Mouse (Mus musculus) MEL (cell line): Measurements from ENCODE around the gene Il12rb1. TPM values are rescaled to one million over a fixed set of nuclear protein-coding genes. Genes with fewer than 3 reads are reported as not detected.

Experiments used
- DNase-seq: peaks from one replicate; pipeline ENCODE4 v3.0.0; 2011; ENCODE audit warnings: low read depth, low spot score
- H3K27ac ChIP-seq: 2 replicates; pipeline ENCODE4 v1.5.1; 2012; ENCODE audit warnings: low read depth, mild to moderate bottlenecking, control low read depth, low read length, moderate library complexity; ENCODE audit not compliant: control insufficient read depth
- H3K27me3 ChIP-seq, 2 experiments: fragments of 150-350 bp in 1 of 2; sonication (generic) in 1 of 2; 2 replicates each; pipeline ENCODE4 v1.6.1; 2012; ENCODE audit warnings: low read length in 2 of 2, mild to moderate bottlenecking in 2 of 2, improper control_type of control experiment in 1 of 2, moderate library complexity in 1 of 2; ENCODE audit not compliant: insufficient read depth in 2 of 2, control insufficient read depth in 1 of 2
- H3K36me3 ChIP-seq, 2 experiments: 2 replicates each; pipeline ENCODE4 v1.6.1; 2012 to 2014; ENCODE audit warnings: low read length in 2 of 2, improper control_type of control experiment in 1 of 2, inconsistent platforms in 1 of 2, mild to moderate bottlenecking in 1 of 2; ENCODE audit not compliant: insufficient read depth in 2 of 2, control insufficient read depth in 1 of 2
- H3K4me1 ChIP-seq, 2 experiments: fragments of 150-350 bp in 1 of 2; sonication (generic) in 1 of 2; 2 replicates each; pipeline ENCODE4 v1.6.1; 2012; ENCODE audit warnings: low read length in 2 of 2, improper control_type of control experiment in 1 of 2, mild to moderate bottlenecking in 1 of 2; ENCODE audit not compliant: insufficient read depth in 2 of 2, control insufficient read depth in 1 of 2
- H3K4me3 ChIP-seq, 2 experiments: fragments of 150-350 bp in 1 of 2; sonication (generic) in 1 of 2; 2 replicates each; pipeline ENCODE4 v1.5.1; 2012; ENCODE audit warnings: low read depth in 2 of 2, low read length in 2 of 2, mild to moderate bottlenecking in 2 of 2, moderate library complexity in 2 of 2, control low read depth in 1 of 2, improper control_type of control experiment in 1 of 2; ENCODE audit not compliant: control insufficient read depth in 1 of 2, insufficient read depth in 1 of 2
- H3K79me2 ChIP-seq: 2 replicates; pipeline ENCODE4 v1.6.1; 2012; ENCODE audit warnings: mild to moderate bottlenecking, low read length, moderate library complexity; ENCODE audit not compliant: control insufficient read depth, poor library complexity, insufficient read depth
- H3K9ac ChIP-seq: 2 replicates; pipeline ENCODE4 v1.6.1; 2012; ENCODE audit warnings: low read depth, mild to moderate bottlenecking, control low read depth, low read length, moderate library complexity; ENCODE audit not compliant: control insufficient read depth, poor library complexity, severe bottlenecking
- H3K9me3 ChIP-seq: fragments of 150-350 bp; sonication (generic); replicated peaks from 2 replicates; pipeline ENCODE4 v1.6.1; 2012; ENCODE audit warnings: mild to moderate bottlenecking, low read length, improper control_type of control experiment, moderate library complexity; ENCODE audit not compliant: insufficient read depth
- CHD2 ChIP-seq: IDR thresholded peaks from 2 replicates; pipeline ENCODE4 v1.6.1; 2011; ENCODE audit warnings: low read length, improper control_type of control experiment
- CTCF ChIP-seq, 3 experiments: IDR thresholded peaks in 2 of 3; conservative IDR thresholded peaks in 1 of 3; 2 replicates each; pipeline ENCODE4 v1.5.1; 2011 to 2012; ENCODE audit warnings: low read length in 3 of 3, low read depth in 2 of 3, mild to moderate bottlenecking in 2 of 3, improper control_type of control experiment in 1 of 3, inconsistent platforms in 1 of 3, mixed read lengths in 1 of 3, moderate library complexity in 1 of 3; ENCODE audit not compliant: control insufficient read depth in 1 of 3, insufficient read depth in 1 of 3, poor library complexity in 1 of 3, severe bottlenecking in 1 of 3
- ELF1 ChIP-seq: IDR thresholded peaks from 2 replicates; pipeline ENCODE4 v1.6.1; 2014; ENCODE audit warnings: low read depth, mild to moderate bottlenecking, inconsistent platforms, low read length, improper control_type of control experiment, moderate library complexity
- GABPA ChIP-seq: IDR thresholded peaks from 2 replicates; pipeline ENCODE4 v1.6.1; 2012; ENCODE audit warnings: low read depth, mild to moderate bottlenecking, inconsistent platforms, low read length, improper control_type of control experiment, moderate library complexity
- GATA1 ChIP-seq: IDR thresholded peaks from 2 replicates; pipeline ENCODE4 v1.6.1; 2011; ENCODE audit warnings: low read depth, low read length, improper control_type of control experiment
- HCFC1 ChIP-seq: IDR thresholded peaks from 2 replicates; pipeline ENCODE4 v1.6.1; 2012; ENCODE audit warnings: low read depth, mild to moderate bottlenecking, inconsistent platforms, low read length, improper control_type of control experiment, moderate library complexity
- JUND ChIP-seq: IDR thresholded peaks from 2 replicates; pipeline ENCODE4 v1.6.1; 2011; ENCODE audit warnings: low read depth, mild to moderate bottlenecking, improper control_type of control experiment, low read length
- KAT2A ChIP-seq: conservative IDR thresholded peaks from 2 replicates; pipeline ENCODE4 v1.6.1; 2012; ENCODE audit warnings: low read depth, low read length, improper control_type of control experiment, inconsistent platforms
- MAFK ChIP-seq: IDR thresholded peaks from 2 replicates; pipeline ENCODE4 v1.6.1; 2011; ENCODE audit warnings: low read depth, mild to moderate bottlenecking, low read length, improper control_type of control experiment, borderline replicate concordance
- MAX ChIP-seq: IDR thresholded peaks from 2 replicates; pipeline ENCODE4 v1.6.1; 2011; ENCODE audit warnings: low read length, improper control_type of control experiment
- MEF2A ChIP-seq: IDR thresholded peaks from 2 replicates; pipeline ENCODE4 v1.6.1; 2014; ENCODE audit warnings: low read depth, mild to moderate bottlenecking, inconsistent platforms, low read length, improper control_type of control experiment; ENCODE audit not compliant: poor library complexity, insufficient replicate concordance, severe bottlenecking; ENCODE audit errors: extremely low read depth
- MYB ChIP-seq: IDR thresholded peaks from 2 replicates; pipeline ENCODE4 v1.6.1; 2011; ENCODE audit warnings: mild to moderate bottlenecking, low read depth, low read length, improper control_type of control experiment
- MYC ChIP-seq: IDR thresholded peaks from 2 replicates; pipeline ENCODE4 v1.6.1; 2011; ENCODE audit warnings: low read depth, mild to moderate bottlenecking, low read length, improper control_type of control experiment, moderate library complexity
- NRF1 ChIP-seq: IDR thresholded peaks from 2 replicates; pipeline ENCODE4 v1.6.1; 2014; ENCODE audit warnings: low read depth, mild to moderate bottlenecking, inconsistent platforms, low read length, improper control_type of control experiment, moderate library complexity; ENCODE audit not compliant: poor library complexity, insufficient read depth, severe bottlenecking
- POLR2A ChIP-seq, 2 experiments: IDR thresholded peaks; 2 replicates each; pipeline ENCODE4 v1.6.1; 2011 to 2012; ENCODE audit warnings: low read length in 2 of 2, mild to moderate bottlenecking in 2 of 2, control low read depth in 1 of 2, improper control_type of control experiment in 1 of 2, low read depth in 1 of 2, moderate library complexity in 1 of 2; ENCODE audit not compliant: control insufficient read depth in 1 of 2, insufficient read depth in 1 of 2, poor library complexity in 1 of 2
- RAD21 ChIP-seq: IDR thresholded peaks from 2 replicates; pipeline ENCODE4 v1.6.1; 2011; ENCODE audit warnings: mild to moderate bottlenecking, low read depth, low read length, improper control_type of control experiment
- RCOR1 ChIP-seq: IDR thresholded peaks from 2 replicates; pipeline ENCODE4 v1.6.1; 2012; ENCODE audit warnings: low read depth, mild to moderate bottlenecking, inconsistent platforms, low read length, improper control_type of control experiment
- SIN3A ChIP-seq: IDR thresholded peaks from 2 replicates; pipeline ENCODE4 v1.6.1; 2012; ENCODE audit warnings: low read length, improper control_type of control experiment, inconsistent platforms
- SMC3 ChIP-seq: IDR thresholded peaks from 2 replicates; pipeline ENCODE4 v1.6.1; 2011; ENCODE audit warnings: low read depth, low read length, improper control_type of control experiment
- TAL1 ChIP-seq: IDR thresholded peaks from 2 replicates; pipeline ENCODE4 v1.6.1; 2012; ENCODE audit warnings: mild to moderate bottlenecking, inconsistent platforms, low read length, moderate library complexity, mixed read lengths
- UBTF ChIP-seq: IDR thresholded peaks from 2 replicates; pipeline ENCODE4 v1.6.1; 2012; ENCODE audit warnings: low read depth, mild to moderate bottlenecking, inconsistent platforms, low read length, improper control_type of control experiment, moderate library complexity, borderline replicate concordance; ENCODE audit not compliant: insufficient read depth
- USF1 ChIP-seq: IDR thresholded peaks from 2 replicates; pipeline ENCODE4 v1.6.1; 2014; ENCODE audit warnings: low read depth, mild to moderate bottlenecking, inconsistent platforms, low read length, improper control_type of control experiment, moderate library complexity
- ZKSCAN1 ChIP-seq: IDR thresholded peaks from 2 replicates; pipeline ENCODE4 v1.6.1; 2012; ENCODE audit warnings: low read depth, mild to moderate bottlenecking, inconsistent platforms, low read length, improper control_type of control experiment, moderate library complexity
- polyA plus RNA-seq, 2 experiments: library from polyadenylated mRNA; stranded (reverse) in 1 of 2; unstranded in 1 of 2; fragments of >175 nt in 1 of 2; fragments of >200 nt in 1 of 2; gene quantifications; 2 replicates each; pipeline versions ENCODE4 v1.2.1 to v1.2.4; 2012; ENCODE audit warnings: low replicate concordance in 2 of 2, low read depth in 1 of 2; ENCODE audit not compliant: insufficient read length in 2 of 2, insufficient read depth in 1 of 2, missing spikeins in 1 of 2
- total RNA-seq: library from RNA; depleted of rRNA; stranded (reverse); fragments of 300-350 nt; gene quantifications from 2 replicates; pipeline ENCODE4 v1.2.3, GENCODE M21; 2012

Gene Il12rb1
- total and polyA plus RNA-seq, 3 experiments, result 1.2 to 2.2 TPM; not detected in 1

GRCm38 (mm10) chr8:70833018-70833482 is 24.8 kb downstream of the Il12rb1 start:
- TF ChIP-seq MYB, result no peak
- TF ChIP-seq MYC, result no peak
- no peak for TF ChIP-seq USF1
- TF ChIP-seq GABPA, result no peak
- TF ChIP-seq MEF2A, result no peak
- TF ChIP-seq JUND, result no peak
- TF ChIP-seq MAX, result no peak
- no peak for TF ChIP-seq SMC3
- TF ChIP-seq RCOR1, result no peak
- TF ChIP-seq CTCF (IDR thresholded peaks at IDR 0.05 in 2 of 3, conservative IDR thresholded peaks at IDR 0.05 in 1 of 3; ENCODE audit: control insufficient read depth in 1 of 3, insufficient read depth in 1 of 3, low read depth in 2 of 3, low read length in 3 of 3, poor library complexity in 1 of 3, severe bottlenecking in 1 of 3), result no peak
- no peak for TF ChIP-seq ZKSCAN1
- Histone ChIP-seq H3K27me3 (no peaks in the 10 kb centered on the region), H3K9me3 (no peaks in the 10 kb centered on the region), H3K4me3 (no peak overlapping the region), H3K36me3 (no peaks in the 10 kb centered on the region), H3K4me1 (no peaks in the 10 kb centered on the region), H3K27ac (no peak overlapping the region), H3K9ac (no peak overlapping the region), H3K79me2 (no peaks in the 10 kb centered on the region)
- no peak for DNase-seq

- H3K4me1 ChIP-seq, result no peaks in the 10 kb centered on the region
- TF ChIP-seq CHD2, result no peak
- no peak for TF ChIP-seq ELF1
- no peak for TF ChIP-seq GABPA
- TF ChIP-seq MEF2A, result no peak
- TF ChIP-seq MAX, result no peak
- no peak for TF ChIP-seq SIN3A
- no peak for TF ChIP-seq JUND
- no peak for TF ChIP-seq KAT2A
- no peak for TF ChIP-seq CTCF (IDR thresholded peaks at IDR 0.05 in 2 of 3, conservative IDR thresholded peaks at IDR 0.05 in 1 of 3; ENCODE audit: control insufficient read depth in 1 of 3, insufficient read depth in 1 of 3, low read depth in 2 of 3, low read length in 3 of 3, poor library complexity in 1 of 3, severe bottlenecking in 1 of 3)
- no peak for TF ChIP-seq POLR2A (IDR thresholded peaks at IDR 0.05; ENCODE audit: control insufficient read depth in 1 of 2, insufficient read depth in 1 of 2, low read depth in 1 of 2, low read length in 2 of 2, poor library complexity in 1 of 2)
- TF ChIP-seq HCFC1, result no peak
- no peak for TF ChIP-seq GATA1
- TF ChIP-seq TAL1, result no peak
- no peak for TF ChIP-seq MAFK
- TF ChIP-seq MYB, result no peak
- TF ChIP-seq NRF1, result no peak
- no peak for TF ChIP-seq RCOR1
- no peak for TF ChIP-seq RAD21
- TF ChIP-seq UBTF, result no peak
- H3K79me2 ChIP-seq, result no peaks in the 10 kb centered on the region
- H3K9ac ChIP-seq, result no peak overlapping the region
- H3K9me3 ChIP-seq, result no peaks in the 10 kb centered on the region
- H3K27ac ChIP-seq, result no peak overlapping the region
- H3K27me3 ChIP-seq, result no peaks in the 10 kb centered on the region
- no peak for DNase-seq
- H3K36me3 ChIP-seq, result no peaks in the 10 kb centered on the region
- H3K4me3 ChIP-seq, result no peak overlapping the region
These were observed 25.3 kb downstream of the Il12rb1 start for GRCm38 (mm10) chr8:70833520-70833919.
